Mouse (Mus musculus): ENCODE results near the gene Tspan5.
A peak's percentile ranks its signal among the peaks of the same experiment; 100 is the strongest.

Tspan5 gene

DNA sequence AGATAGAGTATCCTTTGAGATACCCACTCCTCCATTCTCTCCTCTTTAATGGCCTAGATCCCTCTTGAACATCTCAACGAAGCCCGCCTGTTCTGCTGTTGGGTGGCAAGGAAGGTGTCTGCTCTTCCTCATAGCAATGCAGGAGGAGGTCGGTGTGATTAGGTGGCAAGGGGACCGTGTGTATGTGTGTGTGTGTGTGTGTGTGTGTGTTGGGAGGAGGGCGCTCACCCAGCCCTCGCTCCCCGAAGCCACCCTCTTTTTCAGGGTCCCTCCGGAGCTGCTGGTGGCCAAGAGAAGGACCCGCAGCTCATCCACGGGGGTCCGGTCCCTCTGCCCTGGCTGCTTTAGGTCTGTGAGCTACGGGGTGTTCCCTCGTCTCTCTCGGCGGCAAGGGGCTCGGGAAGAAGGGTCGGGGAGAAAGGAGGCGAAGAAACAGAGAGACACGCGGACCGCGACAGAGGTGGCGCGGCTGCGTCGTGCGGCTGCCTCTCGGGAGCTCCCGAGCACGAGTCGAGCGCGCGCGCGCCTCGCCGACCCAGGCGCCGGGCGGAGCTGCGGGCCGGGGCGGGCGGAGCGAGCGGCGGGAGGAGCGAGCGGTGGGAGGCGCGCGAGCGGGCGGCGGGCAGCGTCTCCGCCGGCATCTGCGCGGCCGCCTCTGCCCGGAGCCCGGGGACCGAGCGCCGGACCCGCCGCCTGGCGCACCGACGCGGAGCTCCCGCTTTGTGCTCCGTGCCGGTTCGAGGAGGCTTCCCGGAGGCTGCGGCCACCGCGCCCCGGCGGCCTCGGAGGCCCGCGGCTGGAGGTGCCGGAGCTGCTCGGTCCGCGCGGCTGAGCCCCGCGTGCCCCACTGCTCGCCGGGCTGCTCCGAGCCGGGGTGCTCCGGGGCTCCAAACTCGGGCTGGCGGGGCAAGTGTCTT is at the start of gene Tspan5:
Gene Tspan5 (plus strand): TSS at position 547 of the 917 bp plus-strand sequence.
- DNase-seq (ENCODE audit: low spot score in 2 of 2) = peak; percentile 60 to 83

- DNase-seq (ENCODE audit: low spot score in 2 of 2) = no peak
Measured at GRCm38 (mm10) chr3:138692302-138692701, 49.7 kb upstream of the Tspan5 start.

- DNase-seq (ENCODE audit: low spot score in 2 of 2) = no peak
Measured at GRCm38 (mm10) chr3:138703399-138703798, 38.6 kb upstream of the Tspan5 start.

- DNase-seq (ENCODE audit: low spot score in 2 of 2) = no peak
Measured at GRCm38 (mm10) chr3:138704469-138704868, 37.5 kb upstream of the Tspan5 start.

GRCm38 (mm10) chr3:138705875-138706274 is 36.1 kb upstream of the Tspan5 start:
- DNase-seq (ENCODE audit: low spot score in 2 of 2) = no peak

DNA sequence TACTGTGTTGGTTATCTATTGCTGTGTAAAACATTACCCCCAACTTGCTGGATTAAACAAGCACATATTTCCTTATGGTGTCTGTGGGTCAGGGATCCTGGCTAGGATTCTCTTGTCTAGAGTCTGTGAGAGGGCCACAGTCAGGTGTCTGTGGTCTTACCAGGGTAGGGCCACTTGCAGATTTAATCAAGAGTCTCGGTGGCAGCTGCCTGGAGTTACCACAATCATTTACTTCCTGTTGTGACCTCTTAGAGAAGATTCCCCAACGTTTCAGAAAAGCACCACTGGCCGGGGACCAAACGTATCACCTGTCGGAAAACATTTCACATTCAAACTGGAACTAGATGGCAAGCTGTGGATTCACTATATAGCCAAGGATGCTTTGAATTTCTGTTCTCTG is 32.8 kb upstream of the Tspan5 start:
- no peak for DNase-seq (ENCODE audit: low spot score in 2 of 2)

GRCm38 (mm10) chr3:138711971-138712370 is 30.0 kb upstream of the Tspan5 start:
- DNase-seq (ENCODE audit: low spot score in 2 of 2) = no peak

- DNase-seq (ENCODE audit: low spot score in 2 of 2) = no peak
Measured at GRCm38 (mm10) chr3:138712452-138713140, 29.4 kb upstream of the Tspan5 start.

DNA sequence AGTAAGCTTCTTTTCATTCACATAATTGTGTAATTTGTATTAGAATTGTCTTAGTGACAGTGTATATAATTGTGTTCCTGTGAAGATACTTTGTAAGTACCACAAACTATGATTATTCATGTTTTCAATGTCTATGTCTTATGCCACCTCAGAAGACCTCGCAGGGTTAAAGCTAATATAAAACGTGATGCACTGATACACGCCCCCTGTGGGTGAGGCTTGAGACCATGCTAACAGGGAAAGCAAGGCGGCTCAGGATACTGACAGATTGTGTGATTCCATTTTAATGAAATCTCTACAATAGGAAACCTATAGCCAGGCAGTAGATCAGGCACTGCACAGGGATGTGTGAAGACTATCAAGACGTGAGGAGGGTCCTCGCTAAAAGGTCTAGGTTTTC is 28.9 kb upstream of the Tspan5 start:
- DNase-seq (ENCODE audit: low spot score in 2 of 2) = no peak

GRCm38 (mm10) chr3:138714788-138715187 is 27.2 kb upstream of the Tspan5 start:
- no peak for DNase-seq (ENCODE audit: low spot score in 2 of 2)

- DNase-seq (ENCODE audit: low spot score in 2 of 2) = no peak
Measured at GRCm38 (mm10) chr3:138715212-138715611, 26.8 kb upstream of the Tspan5 start.

GRCm38 (mm10) chr3:138717040-138717439 is 25.0 kb upstream of the Tspan5 start:
- no peak for DNase-seq (ENCODE audit: low spot score in 2 of 2)

GRCm38 (mm10) chr3:138722152-138722551 is 19.8 kb upstream of the Tspan5 start:
- no peak for DNase-seq (ENCODE audit: low spot score in 2 of 2)

- DNase-seq (ENCODE audit: low spot score in 2 of 2) = no peak
Measured at GRCm38 (mm10) chr3:138727571-138727970, 14.4 kb upstream of the Tspan5 start.

DNA sequence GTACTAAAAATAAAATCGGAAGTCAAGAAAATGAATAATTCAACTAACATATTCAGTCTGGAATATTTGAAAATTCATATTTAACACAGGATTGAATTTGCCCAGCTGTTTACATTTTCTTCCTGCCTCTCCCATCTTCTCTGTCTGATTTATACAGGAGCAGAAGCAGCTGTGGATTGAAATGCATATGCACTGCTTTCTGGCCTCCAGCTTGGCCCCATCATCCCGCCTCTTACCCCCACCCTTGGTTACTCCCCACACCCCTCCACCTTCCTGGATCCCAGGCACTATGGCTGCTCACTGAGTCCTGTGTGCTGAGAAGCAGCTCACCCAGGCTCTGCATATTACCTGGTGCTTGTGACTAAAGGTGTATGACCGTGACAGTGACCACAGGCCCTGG is 13.2 kb upstream of the Tspan5 start:
- DNase-seq (ENCODE audit: low spot score in 2 of 2) = no peak

DNA sequence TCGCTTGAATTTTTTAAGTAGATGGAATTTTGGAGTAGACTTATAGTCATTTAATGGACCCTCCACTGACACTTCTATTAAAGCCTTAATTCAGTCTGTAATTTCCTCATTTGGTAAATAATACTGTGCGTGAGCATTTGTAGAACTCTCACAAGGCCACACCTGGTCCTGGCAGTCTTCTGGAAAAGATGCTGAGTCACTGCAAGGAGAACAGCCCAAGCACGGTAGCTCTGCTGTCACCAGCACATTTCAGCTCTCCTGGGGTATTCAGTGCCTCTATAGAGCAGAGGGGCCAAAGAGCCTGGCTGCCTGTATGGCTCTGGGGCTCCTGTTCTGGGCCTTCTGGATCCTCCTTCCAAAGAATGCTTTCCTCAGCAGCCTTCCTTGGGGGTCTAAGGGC is 11.2 kb upstream of the Tspan5 start:
- DNase-seq (ENCODE audit: low spot score in 2 of 2) = no peak

- no peak for DNase-seq (ENCODE audit: low spot score in 2 of 2)
Measured at GRCm38 (mm10) chr3:138735760-138736159, 6.2 kb upstream of the Tspan5 start.

GRCm38 (mm10) chr3:138739150-138739700 is 2.8 kb upstream of the Tspan5 start:
- no peak for DNase-seq (ENCODE audit: low spot score in 2 of 2)

DNA sequence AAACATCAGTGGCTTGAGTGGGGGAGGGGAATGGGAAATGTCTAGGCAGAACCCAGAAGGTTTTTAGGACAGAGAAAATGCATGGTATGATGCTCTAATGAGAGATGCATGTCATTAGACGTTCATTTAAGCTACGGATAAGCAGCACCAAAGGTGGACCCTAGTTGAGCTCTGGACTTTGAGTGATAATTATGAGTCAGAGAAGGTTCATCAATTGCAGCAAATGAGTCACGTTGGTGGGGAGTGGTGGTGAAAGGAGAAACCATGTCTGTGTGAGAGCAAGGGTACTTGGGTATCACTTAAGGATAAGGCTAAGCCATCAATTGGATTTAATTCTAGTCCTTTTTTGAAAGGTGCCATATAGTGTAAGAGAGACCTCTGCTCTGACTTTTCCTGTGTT is 1.7 kb upstream of the Tspan5 start:
- no peak for DNase-seq (ENCODE audit: low spot score in 2 of 2)

- no peak for DNase-seq (ENCODE audit: low spot score in 2 of 2)
Measured at GRCm38 (mm10) chr3:138740843-138741540, 1.0 kb upstream of the Tspan5 start.

DNA sequence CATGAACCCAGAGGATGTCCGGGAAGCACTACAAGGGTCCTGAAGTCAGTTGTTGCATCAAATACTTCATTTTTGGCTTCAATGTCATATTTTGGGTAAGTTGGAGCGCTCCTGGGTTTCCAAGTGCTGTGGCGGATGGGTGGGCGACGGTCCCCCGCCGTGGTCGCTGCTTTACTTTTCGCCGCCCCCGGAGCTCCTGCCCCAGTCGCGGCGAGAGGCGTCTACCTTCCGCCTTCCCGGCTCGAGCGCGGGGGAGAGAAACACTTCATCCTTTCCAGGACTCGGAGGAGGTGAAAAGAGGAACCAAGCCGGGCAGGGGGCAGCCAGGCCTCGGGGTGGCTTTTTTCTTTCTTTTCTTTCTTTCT is 553 bp downstream of the Tspan5 start:
- DNase-seq (ENCODE audit: low spot score in 2 of 2) = no peak

DNA sequence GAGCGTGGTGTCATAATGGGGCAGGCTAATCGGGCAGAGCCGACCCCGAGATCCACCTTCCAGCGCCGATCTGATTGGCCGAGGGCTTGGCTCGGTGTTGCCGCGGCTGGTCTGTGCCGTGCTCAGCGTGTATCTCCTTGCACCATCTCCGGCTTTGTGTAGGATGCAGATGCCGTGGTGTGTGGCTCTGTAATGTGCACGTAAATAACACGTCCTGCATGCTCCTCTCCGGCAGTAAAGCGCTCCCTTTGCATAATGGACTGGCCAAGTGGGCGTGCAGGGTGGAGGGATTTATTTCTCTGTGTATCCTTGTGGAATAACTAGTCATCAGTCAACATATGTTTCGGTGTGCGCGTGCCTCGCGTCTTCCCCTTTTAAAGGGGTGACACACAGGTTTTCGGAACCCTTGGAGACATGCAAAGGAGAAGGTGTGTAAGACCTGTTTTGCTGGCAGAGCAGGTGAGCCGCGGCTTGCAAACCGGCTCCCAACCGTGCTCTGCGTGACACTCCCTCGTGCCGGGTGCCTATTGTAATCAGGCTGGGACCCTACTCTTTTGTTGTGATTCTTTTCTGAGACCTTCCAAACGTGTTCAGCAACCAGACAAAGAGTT is 1.2 kb downstream of the Tspan5 start:
- peak; percentile 64 for DNase-seq (ENCODE audit: low spot score in 2 of 2)

All from frontal cortex, postnatal 10 days (tissue).